Mouse (Mus musculus): Measurements from ENCODE around the gene Alox5. TPM values are rescaled to one million over a fixed set of nuclear protein-coding genes. Genes with fewer than 3 reads are reported as not detected.
A peak's percentile ranks its signal among the peaks of the same experiment; 100 is the strongest.

The Alox5 gene
- polyA plus RNA-seq, 1 experiment from 2014 or later = 9.0 TPM

DNA sequence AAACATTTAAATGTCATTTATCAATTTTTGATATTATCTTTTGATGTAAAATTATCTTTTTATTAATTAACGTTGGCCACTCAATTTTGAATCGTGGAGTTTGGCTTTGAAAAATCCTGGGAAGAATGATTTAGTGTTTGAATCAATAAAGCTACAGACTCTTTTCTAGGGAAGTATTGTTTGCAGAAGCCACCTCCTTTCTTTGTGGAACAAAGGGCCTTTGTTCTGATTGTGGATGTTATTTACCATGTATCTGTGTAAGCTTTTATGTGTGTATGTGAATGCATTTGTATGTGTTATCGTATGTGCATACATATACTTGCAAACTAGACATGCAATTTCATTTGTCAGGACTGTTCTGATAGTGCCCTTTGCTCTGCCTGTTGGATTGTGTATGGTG lies 74.5 kb downstream of the Alox5 start:
- Histone ChIP-seq H3K4me3 (ENCODE audit: low read depth, low read length) (no peak overlapping the region), H3K9ac (ENCODE audit: low read depth, low read length) (no peak overlapping the region), H3K4me1 (replicated peaks; ENCODE audit: control insufficient read depth, insufficient read depth, low read length) (peaks cover 10% of the 10 kb centered on the region), H3K36me3 (ENCODE audit: control insufficient read depth, insufficient read depth, low read length) (no peaks in the 10 kb centered on the region), H3K27ac (ENCODE audit: low read depth, low read length) (no peak overlapping the region), H3K4me2 (no peak overlapping the region), H3K9me3 (ENCODE audit: control insufficient read depth, low read length) (no peaks in the 10 kb centered on the region), H3K27me3 (replicated peaks; ENCODE audit: control insufficient read depth, insufficient read depth, low read length) (no peaks in the 10 kb centered on the region)
- ATAC-seq (replicated peaks; ENCODE audit: low FRiP score) = no peak
- DNase-seq (ENCODE audit: low spot score) = no peak
- 91% methylated on average over 3 of the region's 3 CpGs for WGBS

DNA sequence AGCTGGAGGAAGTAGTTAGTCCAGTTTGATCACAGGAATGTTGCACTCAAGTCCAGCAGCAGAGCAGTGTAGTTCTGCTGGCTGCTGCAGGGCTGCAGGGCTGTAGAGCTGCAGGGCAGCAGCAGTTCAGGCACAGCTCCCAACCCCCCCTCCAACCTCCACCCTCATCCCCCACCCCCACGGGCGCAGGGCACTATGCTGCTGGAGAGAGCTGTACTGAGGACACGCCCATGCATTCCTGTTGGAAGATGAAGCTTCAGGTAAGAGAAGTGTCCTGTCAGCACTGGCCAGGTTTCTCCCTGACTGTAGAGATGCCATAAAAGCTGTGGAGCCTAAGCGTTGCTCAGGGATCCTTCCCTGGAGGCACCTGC lies 74.9 kb downstream of the Alox5 start:
- no peak overlapping the region for H3K9ac ChIP-seq (ENCODE audit: low read depth, low read length)
- peaks cover 10% of the 10 kb centered on the region for H3K4me1 ChIP-seq (replicated peaks; ENCODE audit: control insufficient read depth, insufficient read depth, low read length)
- no peak for DNase-seq (ENCODE audit: low spot score)
- no peaks in the 10 kb centered on the region for H3K36me3 ChIP-seq (ENCODE audit: control insufficient read depth, insufficient read depth, low read length)
- H3K9me3 ChIP-seq (ENCODE audit: control insufficient read depth, low read length) = no peaks in the 10 kb centered on the region
- no peak overlapping the region for H3K4me2 ChIP-seq
- WGBS = 53% methylated on average over 4 of the region's 4 CpGs
- no peaks in the 10 kb centered on the region for H3K27me3 ChIP-seq (replicated peaks; ENCODE audit: control insufficient read depth, insufficient read depth, low read length)
- no peak for ATAC-seq (replicated peaks; ENCODE audit: low FRiP score)
- H3K27ac ChIP-seq (ENCODE audit: low read depth, low read length) = 0 out of 2 replicates have a peak overlapping the region, but pooled peaks have one; percentile 3
- H3K4me3 ChIP-seq (ENCODE audit: low read depth, low read length) = no peak overlapping the region

DNA sequence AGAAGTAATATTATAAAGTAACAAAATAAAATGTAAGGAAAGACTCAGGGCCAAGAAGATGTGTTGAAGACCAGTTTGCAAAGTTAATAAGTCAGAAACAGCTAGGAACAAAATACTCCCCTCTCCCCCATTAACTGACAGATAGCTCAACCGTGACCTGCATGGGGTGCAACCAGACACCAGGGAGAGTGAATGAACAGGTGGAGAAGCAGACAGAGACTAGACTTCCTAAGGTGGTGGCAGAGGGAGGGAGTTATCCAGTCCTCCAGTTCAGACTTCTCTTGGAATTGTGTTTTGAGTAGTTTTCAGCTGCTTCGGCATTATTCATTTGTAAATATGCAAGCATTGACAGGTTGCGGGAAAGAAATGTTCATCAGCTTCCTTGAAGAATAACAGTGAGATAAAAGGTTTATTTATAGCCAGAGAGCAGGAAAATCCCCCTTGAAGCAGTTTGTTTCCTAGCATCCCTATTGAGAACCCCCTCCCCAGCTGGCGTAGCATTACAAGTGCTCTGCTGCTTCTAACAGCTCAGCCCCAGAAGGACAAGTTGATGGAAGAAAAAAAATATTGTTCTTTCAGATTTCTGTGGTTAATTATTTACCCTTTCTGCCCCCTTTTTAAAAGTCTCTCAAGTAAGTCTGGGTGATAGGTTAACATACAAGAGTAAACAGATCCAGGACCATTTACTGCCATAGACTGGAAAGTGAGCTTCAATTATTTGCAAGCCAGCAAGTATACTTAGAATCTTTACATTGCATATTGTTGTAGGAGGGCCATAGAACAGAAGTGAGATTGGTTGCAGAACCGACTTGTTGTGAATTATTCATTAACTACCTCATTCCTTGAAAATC lies 75.6 kb downstream of the Alox5 start:
- WGBS = 52% methylated on average over 5 of the region's 5 CpGs
- Histone ChIP-seq H3K9ac (ENCODE audit: low read depth, low read length) (no peak overlapping the region), H3K9me3 (ENCODE audit: control insufficient read depth, low read length) (no peaks in the 10 kb centered on the region), H3K4me3 (ENCODE audit: low read depth, low read length) (no peak overlapping the region), H3K4me1 (replicated peaks; ENCODE audit: control insufficient read depth, insufficient read depth, low read length) (peaks cover 10% of the 10 kb centered on the region), H3K27me3 (replicated peaks; ENCODE audit: control insufficient read depth, insufficient read depth, low read length) (no peaks in the 10 kb centered on the region), H3K36me3 (ENCODE audit: control insufficient read depth, insufficient read depth, low read length) (no peaks in the 10 kb centered on the region), H3K27ac (ENCODE audit: low read depth, low read length) (0 out of 2 replicates have a peak overlapping the region, but pooled peaks have one; percentile 3), H3K4me2 (no peak overlapping the region)
- ATAC-seq (replicated peaks; ENCODE audit: low FRiP score) = no peak
- DNase-seq (ENCODE audit: low spot score) = no peak

DNA sequence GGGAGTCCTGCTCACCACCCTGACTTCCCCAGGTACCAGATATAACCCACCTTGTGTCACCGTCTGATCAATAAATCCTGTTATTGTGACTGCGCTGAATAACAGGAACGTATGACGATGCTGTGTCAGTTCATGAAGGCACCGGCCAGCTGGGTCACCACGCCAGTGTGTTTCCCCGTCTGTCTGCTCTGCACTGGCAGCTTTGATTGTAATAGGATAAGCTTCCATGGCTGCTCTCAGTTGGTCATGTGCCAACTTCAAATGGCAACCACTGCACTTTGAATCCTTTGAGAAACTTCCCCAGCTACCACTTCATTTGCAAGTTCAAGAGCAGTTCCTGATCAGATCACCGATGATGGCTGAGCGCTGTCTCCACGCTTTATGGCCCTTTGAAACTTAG lies 77.4 kb downstream of the Alox5 start:
- Histone ChIP-seq H3K27ac (ENCODE audit: low read depth, low read length) (no peak overlapping the region), H3K9ac (ENCODE audit: low read depth, low read length) (no peak overlapping the region), H3K36me3 (ENCODE audit: control insufficient read depth, insufficient read depth, low read length) (no peaks in the 10 kb centered on the region), H3K4me3 (ENCODE audit: low read depth, low read length) (no peak overlapping the region), H3K9me3 (ENCODE audit: control insufficient read depth, low read length) (no peaks in the 10 kb centered on the region), H3K4me1 (replicated peaks; ENCODE audit: control insufficient read depth, insufficient read depth, low read length) (peaks cover 10% of the 10 kb centered on the region), H3K4me2 (no peak overlapping the region), H3K27me3 (replicated peaks; ENCODE audit: control insufficient read depth, insufficient read depth, low read length) (no peaks in the 10 kb centered on the region)
- no peak for DNase-seq (ENCODE audit: low spot score)
- ATAC-seq (replicated peaks; ENCODE audit: low FRiP score) = no peak
- 93% methylated on average over 10 of the region's 10 CpGs for WGBS

DNA sequence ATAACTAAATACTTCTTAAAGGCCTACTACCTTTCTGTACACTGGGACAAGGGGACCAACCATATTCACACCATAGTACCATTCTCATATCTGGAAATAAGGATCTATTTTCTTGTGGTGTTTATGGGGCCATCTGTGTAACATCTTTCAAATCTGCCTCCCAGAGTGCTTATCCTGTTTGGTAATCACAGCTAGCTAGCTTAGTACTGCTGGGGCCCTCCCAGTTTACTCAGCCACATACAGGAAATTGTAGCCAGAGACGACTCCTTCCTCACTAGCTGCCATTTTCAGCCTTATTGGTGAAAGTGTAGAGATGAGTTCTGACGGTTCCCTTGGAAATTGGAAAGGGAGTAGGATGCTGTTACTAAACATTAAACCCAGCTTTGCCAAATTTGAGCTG lies 79.4 kb downstream of the Alox5 start:
- DNase-seq (ENCODE audit: low spot score) (no peak), ATAC-seq (replicated peaks; ENCODE audit: low FRiP score) (no peak)
- no peak overlapping the region for H3K27ac ChIP-seq (ENCODE audit: low read depth, low read length)
- no peaks in the 10 kb centered on the region for H3K36me3 ChIP-seq (ENCODE audit: control insufficient read depth, insufficient read depth, low read length)
- H3K4me3 ChIP-seq (ENCODE audit: low read depth, low read length) = no peak overlapping the region
- no peak overlapping the region for H3K4me2 ChIP-seq
- WGBS = 42% methylated on average over 2 of the region's 2 CpGs
- no peaks in the 10 kb centered on the region for H3K27me3 ChIP-seq (replicated peaks; ENCODE audit: control insufficient read depth, insufficient read depth, low read length)
- H3K9ac ChIP-seq (ENCODE audit: low read depth, low read length) = no peak overlapping the region
- H3K4me1 ChIP-seq (replicated peaks; ENCODE audit: control insufficient read depth, insufficient read depth, low read length) = peaks cover 10% of the 10 kb centered on the region
- no peaks in the 10 kb centered on the region for H3K9me3 ChIP-seq (ENCODE audit: control insufficient read depth, low read length)

DNA sequence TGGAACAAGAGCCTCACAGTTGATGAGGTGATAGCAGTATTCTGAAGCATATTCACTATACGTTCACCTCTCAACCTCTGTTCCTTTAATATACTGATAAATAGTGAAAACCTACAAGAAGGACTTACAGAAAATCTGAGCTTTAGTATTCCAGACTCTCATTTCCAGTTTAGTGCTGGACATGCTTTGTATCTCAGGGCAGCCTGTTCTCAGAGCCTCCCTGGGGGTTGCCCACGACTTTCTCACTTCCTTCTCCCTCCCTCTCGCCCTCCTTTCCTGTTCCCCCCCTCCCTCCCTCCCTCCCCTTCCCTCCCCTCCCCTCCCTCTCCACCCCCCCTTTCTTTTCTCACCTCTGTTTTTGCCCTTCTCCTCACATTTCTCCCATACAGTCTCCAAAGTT lies 80.8 kb downstream of the Alox5 start:
- H3K4me1 ChIP-seq (replicated peaks; ENCODE audit: control insufficient read depth, insufficient read depth, low read length) = peaks cover 5% of the 10 kb centered on the region; the same call in 1 of the 2 replicates
- no peaks in the 10 kb centered on the region for H3K9me3 ChIP-seq (ENCODE audit: control insufficient read depth, low read length)
- no peak overlapping the region for H3K9ac ChIP-seq (ENCODE audit: low read depth, low read length)
- H3K27ac ChIP-seq (ENCODE audit: low read depth, low read length) = no peak overlapping the region
- DNase-seq (ENCODE audit: low spot score) (no peak), ATAC-seq (replicated peaks; ENCODE audit: low FRiP score) (no peak)
- 57% methylated on average over 3 of the region's 3 CpGs for WGBS
- H3K27me3 ChIP-seq (replicated peaks; ENCODE audit: control insufficient read depth, insufficient read depth, low read length) = no peaks in the 10 kb centered on the region
- no peak overlapping the region for H3K4me3 ChIP-seq (ENCODE audit: low read depth, low read length)
- no peak overlapping the region for H3K4me2 ChIP-seq
- H3K36me3 ChIP-seq (ENCODE audit: control insufficient read depth, insufficient read depth, low read length) = no peaks in the 10 kb centered on the region

DNA sequence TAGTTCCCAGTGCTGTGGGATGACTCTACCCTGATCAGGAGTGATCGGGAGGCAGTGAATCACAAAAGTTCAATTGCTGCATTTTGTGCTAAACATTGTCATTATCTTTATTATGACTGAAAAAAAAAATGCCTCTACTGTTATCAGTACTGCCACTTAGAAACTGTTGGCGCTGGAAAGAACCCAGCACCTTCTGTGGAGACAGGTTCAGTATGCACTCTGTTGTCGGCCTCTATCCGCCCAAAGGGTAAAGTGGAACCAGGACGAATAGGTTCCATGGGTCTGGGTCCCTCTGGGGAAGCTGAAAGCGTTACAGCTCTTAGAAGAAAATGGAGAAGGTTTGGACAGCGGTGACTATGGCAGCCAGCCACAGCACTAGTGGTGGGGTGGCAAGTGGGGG lies 82.1 kb downstream of the Alox5 start:
- Histone ChIP-seq H3K9me3 (ENCODE audit: control insufficient read depth, low read length) (no peaks in the 10 kb centered on the region), H3K27me3 (replicated peaks; ENCODE audit: control insufficient read depth, insufficient read depth, low read length) (no peaks in the 10 kb centered on the region), H3K4me1 (replicated peaks; ENCODE audit: control insufficient read depth, insufficient read depth, low read length) (peaks cover 9% of the 10 kb centered on the region; the same call in 1 of the 2 replicates), H3K9ac (ENCODE audit: low read depth, low read length) (no peak overlapping the region), H3K4me3 (ENCODE audit: low read depth, low read length) (no peak overlapping the region), H3K36me3 (ENCODE audit: control insufficient read depth, insufficient read depth, low read length) (no peaks in the 10 kb centered on the region), H3K4me2 (no peak overlapping the region), H3K27ac (ENCODE audit: low read depth, low read length) (no peak overlapping the region)
- no peak for DNase-seq (ENCODE audit: low spot score)
- no peak; the same call in 1 of the 2 replicates for ATAC-seq (replicated peaks; ENCODE audit: low FRiP score)
- WGBS = 88% methylated on average over 7 of the region's 7 CpGs

DNA sequence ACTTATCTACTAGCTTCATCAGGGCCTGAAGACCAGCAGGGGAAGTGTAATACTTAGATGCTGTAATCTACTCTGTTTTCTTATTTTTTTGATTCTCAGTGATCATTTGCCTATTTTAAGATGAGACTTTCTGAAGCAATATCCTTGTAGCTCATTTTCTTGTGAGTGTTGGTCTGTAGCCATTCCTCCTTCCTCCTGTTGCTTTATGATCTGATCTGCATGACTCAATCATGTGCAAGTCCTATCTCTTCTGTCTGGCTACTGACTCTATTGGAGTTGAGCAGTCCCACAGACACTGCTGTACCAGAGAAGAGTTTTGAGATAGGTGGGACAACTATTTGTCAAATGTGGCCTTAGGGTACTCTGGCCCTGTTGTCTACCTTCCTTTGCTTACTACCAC lies 86.4 kb downstream of the Alox5 start:
- no peaks in the 10 kb centered on the region for H3K36me3 ChIP-seq (ENCODE audit: control insufficient read depth, insufficient read depth, low read length)
- H3K4me1 ChIP-seq (replicated peaks; ENCODE audit: control insufficient read depth, insufficient read depth, low read length) = peaks cover 12% of the 10 kb centered on the region
- H3K4me3 ChIP-seq (ENCODE audit: low read depth, low read length) = no peak overlapping the region
- H3K9ac ChIP-seq (ENCODE audit: low read depth, low read length) = no peak overlapping the region
- no peaks in the 10 kb centered on the region for H3K27me3 ChIP-seq (replicated peaks; ENCODE audit: control insufficient read depth, insufficient read depth, low read length)
- H3K9me3 ChIP-seq (ENCODE audit: control insufficient read depth, low read length) = no peaks in the 10 kb centered on the region
- no peak overlapping the region for H3K27ac ChIP-seq (ENCODE audit: low read depth, low read length)
- DNase-seq (ENCODE audit: low spot score) (no peak), ATAC-seq (replicated peaks; ENCODE audit: low FRiP score) (no peak)
- H3K4me2 ChIP-seq = no peak overlapping the region

DNA sequence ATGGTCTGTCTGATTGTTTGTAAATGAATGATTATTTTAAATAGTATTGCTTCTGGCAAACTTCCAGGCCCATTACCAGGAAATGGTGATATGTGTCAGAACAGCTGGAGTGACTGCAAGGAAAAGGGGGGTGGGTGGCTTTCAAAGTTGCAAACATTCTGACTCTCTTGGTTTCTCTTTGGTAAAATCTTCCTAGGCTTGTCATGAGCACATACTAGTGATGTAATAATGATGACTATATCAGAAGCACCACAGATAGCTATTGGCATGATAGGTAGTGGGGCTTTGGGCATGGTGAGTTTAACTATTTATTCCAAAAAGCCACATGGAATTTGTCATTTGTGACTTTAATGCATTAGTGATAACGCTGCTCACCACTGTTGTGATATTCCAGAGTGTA lies 86.8 kb downstream of the Alox5 start:
- DNase-seq (ENCODE audit: low spot score) (no peak), ATAC-seq (replicated peaks; ENCODE audit: low FRiP score) (no peak)
- no peaks in the 10 kb centered on the region for H3K27me3 ChIP-seq (replicated peaks; ENCODE audit: control insufficient read depth, insufficient read depth, low read length)
- no peak overlapping the region for H3K9ac ChIP-seq (ENCODE audit: low read depth, low read length)
- 78% methylated on average over 1 of the region's 1 CpGs for WGBS
- H3K4me1 ChIP-seq (replicated peaks; ENCODE audit: control insufficient read depth, insufficient read depth, low read length) = peaks cover 15% of the 10 kb centered on the region
- H3K9me3 ChIP-seq (ENCODE audit: control insufficient read depth, low read length) = no peaks in the 10 kb centered on the region
- no peak overlapping the region for H3K27ac ChIP-seq (ENCODE audit: low read depth, low read length)
- H3K4me2 ChIP-seq = no peak overlapping the region
- no peak overlapping the region for H3K4me3 ChIP-seq (ENCODE audit: low read depth, low read length)
- H3K36me3 ChIP-seq (ENCODE audit: control insufficient read depth, insufficient read depth, low read length) = no peaks in the 10 kb centered on the region

Data from liver, embryonic 11.5 days (tissue).